Mouse (Mus musculus) liver, embryonic 14.5 days (tissue): ENCODE data around the gene Hoxa5. TPM values are rescaled to one million over a fixed set of nuclear protein-coding genes. Genes with fewer than 3 reads are reported as not detected.

Experiments used
- ATAC-seq: fragments of 200-750 bp; cut with Nextera tagmentation; 2 replicates; pipeline ENCODE4 v1.8.0; 2017; ENCODE audit warnings: moderate number of reproducible peaks, mild to moderate bottlenecking, moderate library complexity; ENCODE audit not compliant: insufficient read depth
- DNase-seq, 3 experiments: peaks; one replicate each; pipeline ENCODE4 v3.0.0-alpha.2; 2012 to 2013; ENCODE audit warnings: low read depth in 3 of 3, low spot score in 3 of 3
- H3K27ac ChIP-seq: fragments of 300-500 bp; sonication (generic); 2 replicates; pipeline ENCODE4 v1.5.1; 2014; ENCODE audit warnings: moderate library complexity, mild to moderate bottlenecking, control low read depth, inconsistent platforms
- H3K27me3 ChIP-seq: fragments of 300-500 bp; sonication (generic); 2 replicates; pipeline ENCODE4 v1.6.1; 2014; ENCODE audit warnings: mild to moderate bottlenecking, low read length, moderate library complexity; ENCODE audit not compliant: control insufficient read depth, insufficient read depth
- H3K36me3 ChIP-seq: fragments of 300-500 bp; sonication (generic); replicated peaks from 2 replicates; pipeline ENCODE4 v1.6.1; 2014; ENCODE audit warnings: low read depth; ENCODE audit not compliant: control insufficient read depth, insufficient read depth
- H3K4me1 ChIP-seq, 2 experiments: fragments of 200-500 bp in 1 of 2; fragments of 300-500 bp in 1 of 2; sonication (generic) in 1 of 2; replicated peaks; 2 replicates each; pipeline ENCODE4 v1.6.1; 2012 to 2014; ENCODE audit warnings: antibody characterized with exemption in 1 of 2, inconsistent platforms in 1 of 2, low read length in 1 of 2; ENCODE audit not compliant: control insufficient read depth in 2 of 2, insufficient read depth in 2 of 2
- H3K4me2 ChIP-seq: fragments of 300-500 bp; sonication (generic); 2 replicates; pipeline ENCODE4 v1.6.1; 2014; ENCODE audit warnings: low read depth, mild to moderate bottlenecking, control low read depth, moderate library complexity
- H3K4me3 ChIP-seq, 2 experiments: fragments of 200-500 bp in 1 of 2; fragments of 300-500 bp in 1 of 2; sonication (generic) in 1 of 2; 2 replicates each; pipeline ENCODE4 v1.5.1; 2012 to 2014; ENCODE audit warnings: low read depth in 2 of 2, low read length in 2 of 2, mild to moderate bottlenecking in 2 of 2, control low read depth in 1 of 2, inconsistent platforms in 1 of 2, moderate library complexity in 1 of 2; ENCODE audit not compliant: insufficient read depth in 1 of 2
- H3K9ac ChIP-seq: fragments of 300-500 bp; sonication (generic); replicated peaks from 2 replicates; pipeline ENCODE4 v1.6.1; 2014; ENCODE audit warnings: mild to moderate bottlenecking, control low read depth, moderate library complexity
- H3K9me3 ChIP-seq: fragments of 300-500 bp; sonication (generic); 2 replicates; pipeline ENCODE4 v1.6.1; 2016; ENCODE audit warnings: low read length, mixed read lengths; ENCODE audit not compliant: control insufficient read depth
- CTCF ChIP-seq: IDR thresholded peaks from 2 replicates; pipeline ENCODE4 v1.5.1; 2016; ENCODE audit warnings: antibody characterized with exemption, low read depth, control low read depth
- EP300 ChIP-seq: IDR thresholded peaks from 2 replicates; pipeline ENCODE4 v1.6.1; 2016; ENCODE audit warnings: antibody characterized with exemption, low read depth
- WGBS: fragments of 180-500 bp; shearing (Covaris S2); extraction: QIAGEN DNeasy Blood & Tissue Kit; methylation state at CpG from one replicate; pipeline ENCODE4 v1.1.7; 2014; ENCODE audit not compliant: insufficient replicate concordance; 5-methylcytosine and 5-hydroxymethylcytosine counted together
- polyA plus RNA-seq, 2 experiments: library from polyadenylated mRNA; depleted of rRNA in 1 of 2; stranded (reverse) in 1 of 2; unstranded in 1 of 2; fragments of >200 nt; fragmentation: Nextera tagmentation in 1 of 2; extraction: Ambion mirVana in 1 of 2; gene quantifications; 2 replicates each; pipeline versions ENCODE4 v1.2.1 to v1.2.3; 2012 to 2014

Hoxa5 gene
- polyA plus RNA-seq, 2 experiments = 0.43 to 0.52 TPM

DNA sequence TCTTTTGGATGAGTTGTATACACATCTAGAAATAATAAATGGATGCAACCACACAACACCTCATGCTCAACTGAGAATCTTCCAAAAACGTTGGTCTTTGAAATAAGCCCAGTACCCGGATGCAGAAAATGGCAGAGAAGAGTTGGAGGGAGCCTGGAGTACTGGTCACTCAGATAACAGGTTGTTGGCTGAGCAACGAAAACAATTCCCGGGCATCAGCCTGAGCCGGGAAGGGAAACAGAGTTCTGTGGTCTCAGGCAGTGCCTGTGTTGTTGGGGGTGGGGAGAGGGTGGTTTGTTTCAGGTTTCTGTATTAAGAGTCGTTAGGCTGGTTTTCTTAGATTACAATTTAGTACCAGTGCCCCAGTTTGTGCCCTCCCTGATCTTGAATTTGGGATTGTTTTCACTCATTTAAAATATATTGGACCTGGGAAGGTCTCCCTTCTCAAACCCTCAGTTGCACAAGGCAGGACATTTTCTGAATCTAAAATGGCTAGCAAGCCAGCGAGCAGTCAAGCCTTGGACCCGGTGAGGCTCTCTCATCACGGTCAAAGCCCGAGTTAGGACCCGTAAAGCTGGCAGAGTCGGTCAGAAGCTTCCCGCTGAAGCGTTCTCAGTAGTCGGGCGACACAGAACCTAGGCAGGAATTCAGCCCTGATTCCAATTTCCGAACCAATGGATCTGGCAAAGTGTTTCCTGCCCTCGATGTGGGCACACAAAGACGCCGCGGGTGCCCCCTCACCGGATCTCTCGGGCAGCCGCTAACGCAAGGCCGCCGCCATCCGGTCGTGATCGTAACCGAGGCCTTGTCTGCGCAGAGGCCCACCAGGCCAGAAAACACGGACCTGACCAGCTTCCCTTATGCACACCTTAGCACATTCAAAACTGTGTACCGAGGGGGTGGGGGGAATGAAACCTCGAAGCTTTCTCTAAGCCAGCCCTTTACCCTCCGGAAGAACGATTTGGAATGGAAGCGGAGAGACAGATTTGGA lies 24.4 kb upstream of the Hoxa5 start:
- no peak for ATAC-seq
- 2% methylated on average over 38 of the region's 38 CpGs for WGBS
- Histone ChIP-seq H3K27me3 (peaks cover 97% of the 10 kb centered on the region), H3K27ac (no peak overlapping the region), H3K4me1 (no peaks in the 10 kb centered on the region), H3K4me3 (no peak overlapping the region), H3K9ac (no peak overlapping the region), H3K9me3 (no peaks in the 10 kb centered on the region), H3K4me2 (no peak overlapping the region), H3K36me3 (no peaks in the 10 kb centered on the region)
- TF ChIP-seq EP300 (no peak), CTCF (no peak)
- no peak for DNase-seq

DNA sequence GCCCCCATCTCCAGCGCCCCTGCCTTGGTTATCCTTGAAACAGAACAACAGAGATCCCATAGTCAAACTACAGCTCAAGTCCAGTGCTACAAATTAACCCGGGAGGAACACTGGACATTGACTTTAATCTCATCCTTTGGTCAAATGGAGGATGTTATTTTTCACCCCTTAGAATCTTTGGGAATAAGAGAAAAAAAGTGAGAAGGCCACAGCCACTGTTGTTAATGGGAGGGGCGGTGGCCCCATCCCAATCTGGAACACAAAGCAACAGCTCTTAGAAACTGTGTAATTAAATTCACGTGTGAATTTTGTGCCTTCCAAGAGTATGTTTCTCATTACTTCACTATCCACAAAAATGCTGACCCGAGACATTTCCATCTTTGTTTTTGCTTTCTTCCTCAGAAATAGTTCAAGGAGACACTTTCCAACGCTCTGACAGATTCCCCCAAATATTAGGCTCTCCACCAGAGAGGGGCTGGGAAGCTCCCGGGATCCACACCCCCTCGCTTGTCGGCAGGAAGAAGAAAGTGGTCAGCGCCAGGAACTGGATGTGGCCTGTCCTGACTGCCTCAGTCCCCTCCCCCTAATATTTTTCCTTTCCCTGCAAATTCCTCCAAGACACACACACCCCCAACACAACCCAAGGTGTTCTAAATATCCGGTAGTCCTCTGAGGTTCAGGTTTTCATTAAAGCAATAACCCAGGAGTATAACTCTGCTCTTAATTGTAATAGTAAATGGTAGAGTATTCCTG lies 23.3 kb upstream of the Hoxa5 start:
- H3K27me3 ChIP-seq = peaks cover 97% of the 10 kb centered on the region

DNA sequence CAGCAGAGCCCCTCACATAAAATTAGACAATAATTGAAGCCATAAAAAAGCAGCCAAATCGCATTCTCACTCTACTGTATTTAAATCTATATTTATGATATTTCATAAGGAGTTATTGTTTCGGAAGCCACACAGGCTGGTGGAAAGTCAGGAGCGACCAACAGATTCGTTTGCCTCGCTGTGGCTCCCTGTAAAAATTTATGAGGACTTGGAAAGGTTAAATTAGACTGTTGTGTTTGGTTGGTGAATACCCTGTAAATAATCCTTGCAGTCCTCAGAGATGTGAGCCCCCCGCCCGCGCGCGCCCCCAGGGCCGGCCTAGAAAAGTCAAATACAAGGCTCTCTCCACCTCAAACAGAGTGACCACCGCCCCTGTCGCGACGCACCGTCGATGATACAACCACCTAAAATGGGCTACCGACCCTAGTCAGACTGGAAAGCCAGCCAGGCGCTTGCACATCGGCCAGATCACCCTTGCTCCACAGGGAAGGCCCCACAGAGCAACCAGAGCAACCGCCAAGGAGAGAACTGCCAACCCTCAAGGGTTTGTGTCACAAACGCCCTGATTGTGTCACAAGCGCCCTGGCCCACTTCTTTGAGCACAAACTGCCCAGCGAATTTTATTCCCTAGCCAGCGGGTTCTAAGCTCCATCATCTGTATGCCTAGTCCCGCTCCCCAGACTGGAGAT lies 22.3 kb upstream of the Hoxa5 start:
- peaks cover 97% of the 10 kb centered on the region for H3K27me3 ChIP-seq
- no peak for TF ChIP-seq EP300
- no peak for TF ChIP-seq CTCF
- no peaks in the 10 kb centered on the region for H3K4me1 ChIP-seq
- H3K27ac ChIP-seq = no peak overlapping the region
- H3K9me3 ChIP-seq = no peaks in the 10 kb centered on the region
- H3K9ac ChIP-seq = no peak overlapping the region
- DNase-seq (no peak), ATAC-seq (no peak)
- H3K4me2 ChIP-seq = no peak overlapping the region
- H3K36me3 ChIP-seq = no peaks in the 10 kb centered on the region
- H3K4me3 ChIP-seq = no peak overlapping the region
- 9% methylated on average over 26 of the region's 26 CpGs for WGBS

More for the DNA sequence above, 23.3 kb upstream of the Hoxa5 start:
- ATAC-seq = no peak
- H3K9ac ChIP-seq = no peak overlapping the region
- no peaks in the 10 kb centered on the region for H3K9me3 ChIP-seq
- no peak for DNase-seq
- TF ChIP-seq CTCF = no peak
- no peak for TF ChIP-seq EP300
- H3K27ac ChIP-seq = no peak overlapping the region
- H3K4me1 ChIP-seq = no peaks in the 10 kb centered on the region
- WGBS = 21% methylated on average over 11 of the region's 11 CpGs
- no peak overlapping the region for H3K4me3 ChIP-seq
- no peak overlapping the region for H3K4me2 ChIP-seq
- no peaks in the 10 kb centered on the region for H3K36me3 ChIP-seq

DNA sequence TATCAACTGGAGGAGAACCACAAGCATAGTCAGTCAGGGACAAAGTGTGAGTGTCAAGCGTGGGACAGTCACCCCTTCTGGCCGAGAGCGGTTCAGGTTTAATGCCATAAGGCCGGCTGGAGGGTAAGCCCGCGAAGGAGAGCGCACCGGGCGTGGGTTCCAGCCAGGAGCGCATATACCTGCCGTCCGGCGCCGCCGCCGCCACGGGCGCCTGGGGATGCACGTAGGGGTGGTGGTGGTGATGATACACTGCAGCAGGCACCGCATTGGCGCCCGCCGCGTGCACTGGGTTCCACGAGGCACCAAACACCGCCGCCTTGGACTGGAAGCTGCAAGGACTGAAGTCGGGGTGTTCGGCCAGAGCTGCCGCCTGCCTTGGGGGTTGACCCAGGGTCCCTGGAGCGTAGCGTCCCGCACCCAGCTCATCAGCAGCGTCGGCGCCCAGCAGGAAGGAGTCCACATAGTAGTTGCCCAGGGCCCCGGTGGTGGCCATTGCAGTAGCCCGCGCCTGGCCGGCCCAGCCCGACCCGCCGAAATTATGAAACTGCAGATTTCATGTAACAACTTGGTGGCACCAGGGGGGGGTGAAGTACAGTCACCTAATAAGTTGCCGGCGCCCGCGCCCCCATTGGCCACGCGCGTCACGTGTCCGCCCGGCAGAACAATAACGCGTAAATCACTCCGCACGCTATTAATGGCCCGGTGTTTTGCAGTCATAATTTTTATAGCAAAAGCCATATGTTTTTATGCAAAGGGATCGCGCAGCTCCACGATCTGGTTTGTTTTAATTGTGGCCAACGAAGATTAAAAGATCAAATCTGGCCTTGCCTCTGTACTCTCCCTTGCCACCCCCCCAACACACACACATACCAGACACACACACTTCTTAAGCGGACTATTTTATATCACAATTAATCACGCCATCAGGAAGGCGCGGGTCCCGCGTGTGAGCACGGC lies 21.5 kb upstream of the Hoxa5 start:
- no peaks in the 10 kb centered on the region for H3K4me1 ChIP-seq
- H3K36me3 ChIP-seq = no peaks in the 10 kb centered on the region
- DNase-seq (no peak), ATAC-seq (no peak)
- no peak for TF ChIP-seq EP300
- no peak for TF ChIP-seq CTCF
- WGBS = 2% methylated on average over 66 of the region's 69 CpGs
- peaks cover 98% of the 10 kb centered on the region for H3K27me3 ChIP-seq
- 0 out of 2 replicates have a peak overlapping the region, but pooled peaks have one; percentile 6 for H3K4me2 ChIP-seq
- no peaks in the 10 kb centered on the region for H3K9me3 ChIP-seq
- H3K9ac ChIP-seq = no peak overlapping the region
- H3K4me3 ChIP-seq = peak overlapping the region in 1 of 2 experiments; percentile 8; a peak in 1 of 4 replicates
- H3K27ac ChIP-seq = no peak overlapping the region
